Mouse (Mus musculus): ENCODE data around the gene Ube2a. TPM values are rescaled to one million over a fixed set of nuclear protein-coding genes. Genes with fewer than 3 reads are reported as not detected.
A peak's percentile ranks its signal among the peaks of the same experiment; 100 is the strongest.

Ube2a gene
- total RNA-seq, 4 experiments from 2014 or later, result 36.5 to 46.1 (median 38.1) TPM

DNA sequence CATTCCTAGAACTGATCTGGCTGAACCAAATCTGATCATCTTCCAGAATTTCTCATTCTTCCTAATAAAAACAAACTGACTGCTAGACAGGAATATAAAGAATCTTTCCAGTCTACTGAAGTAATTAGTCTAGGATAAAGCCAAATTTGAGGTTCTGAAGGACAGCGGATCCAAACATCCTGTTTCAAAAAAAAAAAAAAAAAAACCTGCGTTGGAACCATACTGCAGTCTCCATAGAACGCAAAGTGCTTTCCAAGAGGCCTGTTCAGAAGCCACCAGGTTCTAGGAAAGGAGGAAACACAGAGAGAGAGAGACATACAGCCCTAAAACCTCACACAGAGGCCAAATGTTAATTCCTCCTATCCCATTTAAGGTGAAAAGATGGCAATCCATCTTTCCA lies 28.0 kb downstream of the Ube2a start:
- DNase-seq (ENCODE audit: low spot score in 2 of 2), result no peak

DNA sequence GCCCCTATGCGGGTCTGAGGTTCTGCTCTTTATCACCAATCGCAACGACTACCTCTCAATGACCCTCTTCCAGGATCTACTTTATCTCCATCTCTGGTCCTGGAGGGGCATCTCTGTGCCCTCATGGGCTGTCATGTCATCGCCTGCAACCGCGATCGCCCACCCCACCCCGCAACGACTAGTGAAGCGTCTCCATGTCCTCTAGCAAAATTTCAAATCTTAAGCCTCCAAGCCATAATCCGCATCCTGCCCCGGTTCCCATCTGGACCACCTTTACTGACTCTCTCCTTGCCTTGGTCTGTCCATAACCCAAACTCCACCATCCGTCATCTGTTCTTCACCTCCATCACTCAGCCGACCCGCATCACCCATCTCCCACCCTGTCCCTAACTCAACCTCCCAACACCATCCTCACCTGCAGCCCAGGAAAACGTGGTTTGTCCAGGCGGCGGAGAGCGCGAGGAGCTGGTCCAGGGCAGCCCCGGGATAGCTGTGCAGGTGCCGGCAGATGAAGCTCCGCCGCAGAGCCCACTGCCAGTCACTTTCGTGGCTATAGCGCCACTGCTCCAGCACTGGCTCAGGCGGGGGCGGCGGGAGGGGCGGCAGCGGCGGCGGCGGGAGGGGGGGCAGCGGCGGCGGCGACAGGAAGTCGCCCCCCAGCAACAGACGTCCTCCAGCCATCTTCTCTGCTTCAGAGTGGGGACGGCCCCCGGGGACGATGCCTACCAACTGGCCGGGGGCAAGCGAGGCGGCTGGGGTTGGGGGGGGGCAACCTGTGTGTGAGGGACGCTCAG lies 28.8 kb downstream of the Ube2a start, which contains the start of gene Nkrf:
Gene Nkrf, minus strand, starts transcription at position 579 of the 794 bp plus-strand sequence.
- DNase-seq (ENCODE audit: low spot score in 2 of 2), result no peak

DNA sequence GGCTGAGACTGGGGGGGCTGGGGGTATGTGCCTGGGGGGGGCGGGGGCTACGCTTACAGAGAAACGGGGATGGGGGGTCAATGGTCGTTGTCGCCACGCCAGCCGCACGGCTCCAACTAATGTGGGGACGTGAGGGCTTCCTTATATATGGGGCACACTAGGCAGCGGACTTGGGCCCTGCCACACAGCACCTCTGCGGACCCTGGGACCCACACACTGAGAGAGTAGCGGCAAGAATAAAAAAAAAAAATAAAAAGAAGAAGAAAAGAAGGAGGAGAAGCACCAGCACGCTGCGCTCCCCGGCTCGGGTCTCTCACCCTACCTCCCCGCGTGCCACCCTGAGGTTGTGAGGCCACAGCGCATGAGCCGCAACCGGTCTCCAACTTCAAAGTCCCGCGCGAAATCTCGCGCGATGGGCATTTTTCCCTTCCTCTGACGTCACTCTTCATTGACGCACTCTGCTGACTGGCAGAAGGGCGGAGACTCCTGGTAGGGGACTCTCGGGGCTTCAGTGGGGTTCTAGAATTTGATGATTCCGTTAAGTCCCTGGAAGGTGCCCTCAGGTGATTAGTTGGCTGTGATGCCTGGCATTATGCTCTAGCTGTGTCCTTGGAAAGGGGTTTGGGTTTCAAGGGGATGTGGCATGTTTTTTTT lies 29.5 kb downstream of the Ube2a start:
- peak; percentile 86 to 88 for DNase-seq (ENCODE audit: low spot score in 2 of 2)

- no peak for DNase-seq (ENCODE audit: low spot score in 2 of 2)
Measured at GRCm38 (mm10) chrX:36906539-36906938, 32.8 kb downstream of the Ube2a start.

GRCm38 (mm10) chrX:36911343-36911742 lies 37.6 kb downstream of the Ube2a start:
- no peak for DNase-seq (ENCODE audit: low spot score in 2 of 2)

GRCm38 (mm10) chrX:36917749-36918148 lies 44.0 kb downstream of the Ube2a start:
- DNase-seq (ENCODE audit: low spot score in 2 of 2), result no peak

GRCm38 (mm10) chrX:36921346-36921745 lies 47.6 kb downstream of the Ube2a start:
- no peak for DNase-seq (ENCODE audit: low spot score in 2 of 2)

- DNase-seq (ENCODE audit: low spot score in 2 of 2), result no peak
Measured at GRCm38 (mm10) chrX:36928791-36929190, 55.1 kb downstream of the Ube2a start.

- DNase-seq (ENCODE audit: low spot score in 2 of 2), result no peak
Measured at GRCm38 (mm10) chrX:36929694-36930093, 56.0 kb downstream of the Ube2a start.

GRCm38 (mm10) chrX:36930574-36930973 lies 56.9 kb downstream of the Ube2a start:
- no peak for DNase-seq (ENCODE audit: low spot score in 2 of 2)

Other genes starting within 250 kb of the Ube2a start
- 1 to 10 TPM; 1.5 to 3.0 (median 1.7) TPM for gene Akap17b, start 228.5 kb upstream of the Ube2a start, total RNA-seq (2022)
- gene Slc25a43, start 130.2 kb upstream of the Ube2a start, total RNA-seq (2022), result under 1 TPM in 1 of 4 experiments, not detected in 3; 0.45 TPM
- gene Slc25a5, start 78.2 kb upstream of the Ube2a start, total RNA-seq (2022), result 10 to 100 TPM; 37.5 to 64.5 (median 44.7) TPM
- gene C330007P06Rik, start 211 bp downstream of the Ube2a start, total RNA-seq (2022), result 10 to 100 TPM in 3 of 4 experiments, 1 to 10 TPM in 1; 9.5 to 14.2 (median 10.5) TPM
- 1 to 10 TPM; 2.3 to 3.6 (median 2.5) TPM for gene Nkrf, start 29.0 kb downstream of the Ube2a start, total RNA-seq (2022)
- 1 to 10 TPM in 2 of 4 experiments, under 1 TPM in 2; 0.53 to 2.0 (median 0.86) TPM for gene Sept6, start 117.9 kb downstream of the Ube2a start, total RNA-seq (2022)
- gene Sowahd, start 174.9 kb downstream of the Ube2a start, total RNA-seq (2022), result not detected
- 100 to 1,000 TPM; 261 to 342 (median 276) TPM for gene Rpl39, start 211.5 kb downstream of the Ube2a start, total RNA-seq (2022)
- gene Upf3b, start 236.4 kb downstream of the Ube2a start, total RNA-seq (2022), result 10 to 100 TPM in 1 of 4 experiments, 1 to 10 TPM in 3; 7.2 to 10.5 (median 9.2) TPM

Data from gastrocnemius, adult 8-10 months (tissue).